Mouse (Mus musculus): ENCODE results near the gene Bcl2l2. TPM values are rescaled to one million over a fixed set of nuclear protein-coding genes. Genes with fewer than 3 reads are reported as not detected.
A peak's percentile ranks its signal among the peaks of the same experiment; 100 is the strongest.

The Bcl2l2 gene
- total and polyA plus RNA-seq, 3 experiments, result 12.5 to 18.8 TPM; not detected in 1

DNA sequence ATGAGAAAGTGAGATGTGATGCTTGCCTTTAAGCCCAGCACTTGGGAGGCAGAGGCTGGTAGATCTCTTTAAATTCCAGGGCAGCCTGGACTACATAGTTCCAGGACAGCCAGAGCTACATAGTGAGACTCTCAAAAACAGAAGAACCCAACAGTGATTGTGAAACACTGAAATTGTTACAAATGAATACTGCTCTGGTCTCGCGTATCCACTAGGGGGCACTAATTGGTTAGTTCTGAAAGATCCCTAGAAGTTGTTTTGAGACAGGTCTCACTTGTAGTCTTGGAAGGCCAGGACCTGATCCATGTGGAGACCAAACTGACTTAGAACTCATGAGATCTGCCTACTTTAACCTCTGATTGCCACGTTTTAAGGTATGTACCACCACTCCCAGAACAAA, 17.2 kb downstream of the Bcl2l2 start (continued):
- TF ChIP-seq E2F4 (IDR thresholded peaks at IDR 0.05; ENCODE audit: borderline replicate concordance, low read depth, low read length) (no peak), POLR2AphosphoS2 (IDR thresholded peaks at IDR 0.05; ENCODE audit: low read length) (0 out of 2 replicates have a peak, but pooled peaks have one; percentile 12), MAZ (IDR thresholded peaks at IDR 0.05; ENCODE audit: low read depth, low read length) (no peak), MYC (IDR thresholded peaks at IDR 0.05; ENCODE audit: low read depth, low read length) (no peak), MAX (IDR thresholded peaks at IDR 0.05; ENCODE audit: low read length) (no peak), ZNF384 (IDR thresholded peaks at IDR 0.05; ENCODE audit: low read depth, low read length) (no peak), HCFC1 (IDR thresholded peaks at IDR 0.05; ENCODE audit: low read depth, low read length) (no peak), MAFK (IDR thresholded peaks at IDR 0.05; ENCODE audit: borderline replicate concordance, low read depth, low read length) (no peak)

DNA sequence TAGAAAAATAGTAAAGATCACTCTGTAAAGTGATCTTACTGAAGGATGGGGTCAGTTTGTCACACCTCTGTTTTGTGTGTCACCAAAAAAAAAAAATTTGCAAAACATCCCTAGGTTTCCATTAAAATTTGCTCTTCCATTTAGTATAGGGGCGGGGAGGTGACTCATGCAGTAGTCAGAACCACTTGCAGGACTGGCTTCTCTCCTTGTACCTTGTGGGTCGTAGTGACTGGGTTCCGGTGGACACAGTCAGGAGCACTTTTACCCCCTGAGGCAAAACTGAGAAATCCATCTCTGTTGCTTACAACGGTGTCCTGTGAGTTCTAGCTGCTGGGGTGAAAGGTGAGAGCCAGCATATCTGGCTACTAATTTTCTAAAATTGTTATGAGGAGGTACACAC, 20.5 kb downstream of the Bcl2l2 start:
- Histone ChIP-seq H3K9me3 (replicated peaks; ENCODE audit: insufficient read depth, low read length) (no peaks in the 10 kb centered on the region), H3K36me3 (ENCODE audit: control insufficient read depth in 1 of 2, insufficient read depth in 2 of 2, low read length in 2 of 2) (no peaks in the 10 kb centered on the region), H3K9ac (ENCODE audit: control insufficient read depth, low read depth, low read length, poor library complexity, severe bottlenecking) (no peak overlapping the region), H3K4me3 (ENCODE audit: control insufficient read depth in 1 of 2, insufficient read depth in 1 of 2, low read depth in 2 of 2, low read length in 2 of 2) (no peak overlapping the region), H3K79me2 (ENCODE audit: control insufficient read depth, insufficient read depth, low read length, poor library complexity) (no peaks in the 10 kb centered on the region), H3K27ac (ENCODE audit: control insufficient read depth, low read depth, low read length) (no peak overlapping the region), H3K4me1 (ENCODE audit: control insufficient read depth in 1 of 2, insufficient read depth in 2 of 2, low read length in 2 of 2) (no peaks in the 10 kb centered on the region; a peak in 1 of 4 replicates), H3K27me3 (ENCODE audit: control insufficient read depth in 1 of 2, insufficient read depth in 2 of 2, low read length in 2 of 2) (no peaks in the 10 kb centered on the region)
- no peak for TF ChIP-seq POLR2A (IDR thresholded peaks at IDR 0.05; ENCODE audit: control insufficient read depth in 1 of 2, insufficient read depth in 1 of 2, low read depth in 1 of 2, low read length in 2 of 2, poor library complexity in 1 of 2)
- no peak for TF ChIP-seq POLR2AphosphoS5 (IDR thresholded peaks at IDR 0.05; ENCODE audit: borderline replicate concordance, low read depth, low read length)
- TF ChIP-seq ZKSCAN1 (IDR thresholded peaks at IDR 0.05; ENCODE audit: low read depth, low read length), result no peak
- TF ChIP-seq MAX (IDR thresholded peaks at IDR 0.05; ENCODE audit: low read length), result no peak
- no peak for TF ChIP-seq RAD21 (IDR thresholded peaks at IDR 0.05; ENCODE audit: low read depth, low read length)
- TF ChIP-seq UBTF (IDR thresholded peaks at IDR 0.05; ENCODE audit: borderline replicate concordance, insufficient read depth, low read depth, low read length), result no peak
- TF ChIP-seq RCOR1 (IDR thresholded peaks at IDR 0.05; ENCODE audit: low read depth, low read length), result no peak
- TF ChIP-seq USF2 (IDR thresholded peaks at IDR 0.05; ENCODE audit: borderline replicate concordance in 1 of 2, insufficient read depth in 1 of 2, low read depth in 1 of 2, low read length in 2 of 2), result no peak
- TF ChIP-seq SMC3 (IDR thresholded peaks at IDR 0.05; ENCODE audit: low read depth, low read length), result no peak
- TF ChIP-seq NELFE (IDR thresholded peaks at IDR 0.05; ENCODE audit: low read depth, low read length), result no peak
- TF ChIP-seq GABPA (IDR thresholded peaks at IDR 0.05; ENCODE audit: low read depth, low read length), result no peak
- no peak for TF ChIP-seq MAFK (IDR thresholded peaks at IDR 0.05; ENCODE audit: borderline replicate concordance, low read depth, low read length)
- DNase-seq (ENCODE audit: low read depth, low spot score), result no peak

DNA sequence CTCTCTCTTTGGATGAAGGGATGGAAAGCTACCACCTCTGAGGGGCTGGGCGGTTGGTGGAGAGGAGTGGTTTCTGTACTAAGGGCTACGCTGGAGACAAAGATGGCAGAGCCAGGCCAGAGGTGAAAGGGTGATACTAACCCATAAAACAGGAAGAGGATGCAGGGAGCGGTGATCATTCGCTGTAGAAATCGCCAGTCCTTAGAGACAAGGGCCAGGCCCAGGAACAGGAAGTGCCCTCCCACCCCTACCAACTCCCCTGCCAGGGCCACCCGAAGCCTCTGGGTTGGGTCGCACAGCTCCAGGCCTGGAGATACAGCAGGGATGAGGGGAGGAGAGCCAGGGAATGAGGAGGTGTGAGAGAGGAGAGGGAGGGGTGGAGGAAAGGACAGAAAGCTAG, 25.5 kb downstream of the Bcl2l2 start:
- no peaks in the 10 kb centered on the region; a peak in 1 of 4 replicates for H3K4me1 ChIP-seq (ENCODE audit: control insufficient read depth in 1 of 2, insufficient read depth in 2 of 2, low read length in 2 of 2)
- peaks cover 4% of the 10 kb centered on the region in 2 experiments; a peak in 3 of 4 replicates for H3K27me3 ChIP-seq (ENCODE audit: control insufficient read depth in 1 of 2, insufficient read depth in 2 of 2, low read length in 2 of 2)
- H3K36me3 ChIP-seq (ENCODE audit: control insufficient read depth in 1 of 2, insufficient read depth in 2 of 2, low read length in 2 of 2), result no peaks in the 10 kb centered on the region
- no peaks in the 10 kb centered on the region for H3K79me2 ChIP-seq (ENCODE audit: control insufficient read depth, insufficient read depth, low read length, poor library complexity)
- H3K9ac ChIP-seq (ENCODE audit: control insufficient read depth, low read depth, low read length, poor library complexity, severe bottlenecking), result no peak overlapping the region
- H3K4me3 ChIP-seq (ENCODE audit: control insufficient read depth in 1 of 2, insufficient read depth in 1 of 2, low read depth in 2 of 2, low read length in 2 of 2), result no peak overlapping the region
- no peak for DNase-seq (ENCODE audit: low read depth, low spot score)
- H3K9me3 ChIP-seq (replicated peaks; ENCODE audit: insufficient read depth, low read length), result no peaks in the 10 kb centered on the region
- H3K27ac ChIP-seq (ENCODE audit: control insufficient read depth, low read depth, low read length), result no peak overlapping the region
- no peak for TF ChIP-seq MYB (IDR thresholded peaks at IDR 0.05; ENCODE audit: low read depth, low read length)
- no peak for TF ChIP-seq ZC3H11A (IDR thresholded peaks at IDR 0.05; ENCODE audit: low read depth, low read length)
- TF ChIP-seq MYC (IDR thresholded peaks at IDR 0.05; ENCODE audit: low read depth, low read length), result no peak
- no peak for TF ChIP-seq SMC3 (IDR thresholded peaks at IDR 0.05; ENCODE audit: low read depth, low read length)
- no peak for TF ChIP-seq ZMIZ1 (IDR thresholded peaks at IDR 0.05; ENCODE audit: low read depth, low read length)
- TF ChIP-seq ETS1 (IDR thresholded peaks at IDR 0.05; ENCODE audit: low read depth, low read length), result no peak
- TF ChIP-seq TCF12 (IDR thresholded peaks at IDR 0.05; ENCODE audit: low read depth, low read length), result no peak
- TF ChIP-seq TBP (IDR thresholded peaks at IDR 0.05; ENCODE audit: low read depth, low read length), result no peak
- no peak for TF ChIP-seq CTCF (IDR thresholded peaks at IDR 0.05 in 2 of 3, conservative IDR thresholded peaks at IDR 0.05 in 1 of 3; ENCODE audit: control insufficient read depth in 1 of 3, insufficient read depth in 1 of 3, low read depth in 2 of 3, low read length in 3 of 3, poor library complexity in 1 of 3, severe bottlenecking in 1 of 3)
- TF ChIP-seq HCFC1 (IDR thresholded peaks at IDR 0.05; ENCODE audit: low read depth, low read length), result no peak
- no peak for TF ChIP-seq TAL1 (IDR thresholded peaks at IDR 0.05; ENCODE audit: low read length)
- TF ChIP-seq KAT2A (conservative IDR thresholded peaks at IDR 0.05; ENCODE audit: low read depth, low read length), result no peak
- TF ChIP-seq SIN3A (IDR thresholded peaks at IDR 0.05; ENCODE audit: low read length), result no peak
- no peak for TF ChIP-seq MEF2A (IDR thresholded peaks at IDR 0.05; ENCODE audit: extremely low read depth, insufficient replicate concordance, low read depth, low read length, poor library complexity, severe bottlenecking)
- no peak for TF ChIP-seq MAX (IDR thresholded peaks at IDR 0.05; ENCODE audit: low read length)
- TF ChIP-seq POLR2AphosphoS5 (IDR thresholded peaks at IDR 0.05; ENCODE audit: borderline replicate concordance, low read depth, low read length), result no peak
- TF ChIP-seq POLR2A (IDR thresholded peaks at IDR 0.05; ENCODE audit: control insufficient read depth in 1 of 2, insufficient read depth in 1 of 2, low read depth in 1 of 2, low read length in 2 of 2, poor library complexity in 1 of 2), result no peak
- no peak for TF ChIP-seq ZNF384 (IDR thresholded peaks at IDR 0.05; ENCODE audit: low read depth, low read length)
